Mouse (Mus musculus) mature B cell (primary cell): Measurements from ENCODE around the gene Eif4g1.

Experiments
- in situ Hi-C: fragments of 300-500 bp; cut with MboI; formaldehyde crosslinking; loops from 2 replicates; pipeline ENCODE4 v1.14.3; 2019

Gene Eif4g1

GRCm38 (mm10) chr16:20705786-20706185 lies 37.7 kb downstream of the Eif4g1 start:
- in situ Hi-C loops, result no loop called here

GRCm38 (mm10) chr16:20706407-20707055 lies 38.4 kb downstream of the Eif4g1 start:
- in situ Hi-C loops, result no loop called here

GRCm38 (mm10) chr16:20708220-20708938 lies 40.3 kb downstream of the Eif4g1 start:
- in situ Hi-C loops, result no loop called here

DNA sequence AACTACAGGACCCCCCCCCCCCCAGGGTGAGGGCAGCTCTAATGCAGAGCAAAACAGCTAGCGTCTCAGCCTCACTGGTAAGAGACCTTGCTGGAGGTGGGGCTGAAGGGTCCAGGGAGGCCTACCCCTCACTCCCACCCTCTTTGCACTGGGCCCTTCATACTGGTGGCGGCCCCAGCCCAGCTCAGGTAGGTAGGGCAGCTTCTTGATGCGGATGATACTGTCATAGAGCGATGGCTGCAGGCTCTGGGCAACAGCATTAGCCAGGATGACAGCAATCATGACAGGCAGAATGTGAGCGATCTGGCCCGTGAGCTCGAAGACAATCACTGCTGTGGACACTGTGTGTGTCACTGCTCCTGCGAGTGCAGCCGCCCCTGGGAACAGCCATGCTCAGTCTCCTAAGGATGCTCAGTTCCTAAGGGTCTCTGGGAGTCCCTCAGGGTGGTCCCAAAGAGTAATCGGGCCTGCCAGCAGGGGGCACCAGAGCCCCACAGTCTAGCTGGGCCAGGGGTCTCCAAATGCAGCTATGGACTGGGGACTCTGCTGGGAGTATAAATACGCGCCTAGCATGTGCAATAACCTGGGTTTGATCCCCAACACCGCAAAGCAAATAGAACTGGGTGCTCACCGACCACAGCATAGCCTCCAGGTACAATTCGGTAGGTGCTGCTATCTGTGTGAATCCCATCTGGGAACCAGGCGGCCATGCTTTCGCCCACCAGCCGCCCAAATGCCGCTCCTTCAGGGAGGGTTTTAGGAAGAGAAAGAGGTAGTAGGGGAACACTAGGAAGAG lies 41.0 kb downstream of the Eif4g1 start:
- in situ Hi-C loops, result no loop called here

DNA sequence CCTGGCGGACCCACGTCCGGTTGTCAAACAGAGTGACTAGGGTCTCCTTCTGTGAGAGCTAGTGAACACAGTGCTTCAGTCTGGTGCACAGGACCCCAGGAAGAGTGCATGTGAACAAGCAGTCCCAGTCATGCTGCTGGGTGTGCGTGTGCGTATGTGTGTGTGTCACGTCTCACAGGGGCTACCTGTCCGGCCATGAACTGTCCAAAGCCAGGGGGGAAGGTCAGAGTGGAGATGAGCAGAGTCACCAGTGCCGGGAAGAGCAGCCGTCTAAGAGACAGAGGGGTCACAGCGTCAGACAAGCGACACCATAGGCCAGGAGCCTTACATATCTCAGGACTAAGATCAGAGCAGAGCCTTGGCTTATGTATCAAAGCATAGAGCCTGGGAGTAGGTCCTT lies 42.3 kb downstream of the Eif4g1 start:
- in situ Hi-C loops, result no loop called here

DNA sequence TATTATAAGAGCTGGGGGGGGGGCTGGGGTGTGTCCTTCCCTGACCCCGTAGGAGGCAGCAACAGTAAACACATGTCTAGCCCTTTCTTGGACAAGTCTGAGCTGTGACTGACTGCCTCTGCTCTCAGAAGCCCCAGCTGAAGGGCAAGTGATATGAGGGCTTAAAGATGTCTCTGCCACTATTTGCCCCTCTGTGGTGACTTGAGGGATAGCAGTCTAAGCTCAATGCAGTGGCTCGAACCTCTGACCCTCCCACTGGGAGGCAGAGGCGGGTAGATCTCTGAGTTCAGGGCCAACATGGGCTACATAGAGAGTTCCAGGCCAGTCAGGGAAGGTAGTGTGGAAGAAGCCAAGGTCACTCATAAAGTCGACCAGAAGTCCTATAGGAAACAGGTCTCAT lies 42.7 kb downstream of the Eif4g1 start:
- in situ Hi-C loops, result no loop called here

DNA sequence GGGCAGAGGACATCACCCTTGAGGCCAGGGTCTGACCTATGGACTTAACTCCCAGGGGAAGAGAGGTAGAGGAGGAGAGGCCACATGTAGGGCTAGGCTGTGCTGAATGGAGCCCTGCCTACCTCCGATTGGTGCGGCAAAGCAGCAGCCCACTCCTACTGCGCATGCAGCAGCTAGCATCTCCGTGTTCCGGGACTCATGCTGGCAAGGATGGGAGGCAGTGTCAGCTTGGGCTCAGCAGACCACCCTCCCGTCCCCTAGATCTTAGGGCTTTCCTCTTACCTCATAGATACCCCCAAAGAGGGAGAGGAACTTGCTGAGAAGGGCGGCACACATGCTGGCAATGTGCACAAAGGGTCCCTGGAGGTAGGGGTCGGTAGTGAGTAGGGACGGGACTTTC lies 44.1 kb downstream of the Eif4g1 start:
- in situ Hi-C loops, result no loop called here

GRCm38 (mm10) chr16:20712889-20713288 lies 44.8 kb downstream of the Eif4g1 start:
- in situ Hi-C loops, result no loop called here

DNA sequence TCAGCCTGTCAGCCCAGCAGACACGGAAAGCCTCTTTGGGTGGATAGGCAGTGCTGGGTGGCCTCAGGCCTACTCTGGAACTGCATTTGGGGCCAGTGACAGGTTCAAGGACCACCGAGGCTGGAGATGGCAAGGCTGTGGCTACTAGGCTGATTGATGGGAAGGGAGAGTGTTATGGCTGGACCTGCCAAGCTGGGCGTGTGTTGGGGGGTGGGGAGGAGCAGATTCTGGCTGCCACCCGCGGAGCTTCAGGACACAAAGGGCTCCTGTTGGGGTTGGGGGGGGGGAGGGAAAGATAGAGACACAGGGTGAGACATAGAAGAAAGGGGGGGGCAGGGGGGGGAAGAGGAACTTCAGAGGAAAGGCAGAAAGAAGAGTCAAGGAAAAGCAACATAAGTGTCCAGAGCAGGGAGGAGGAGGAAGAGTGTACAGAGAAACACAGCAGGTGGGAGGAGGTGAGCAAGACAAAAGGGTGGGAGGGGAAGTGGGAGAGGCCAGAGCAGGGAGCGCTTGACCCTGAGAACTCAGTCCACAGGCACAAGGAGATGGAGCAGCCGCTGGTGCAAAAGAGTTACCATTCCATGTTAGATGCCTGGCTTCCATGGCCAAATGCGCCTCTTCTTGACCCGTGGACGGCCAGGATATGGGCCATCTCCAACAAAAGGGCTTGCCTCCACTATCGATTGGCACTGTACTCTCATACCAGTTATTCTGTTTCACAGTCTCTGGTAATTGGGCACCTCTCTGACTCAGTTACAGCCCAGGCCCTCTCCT lies 46.4 kb downstream of the Eif4g1 start:
- in situ Hi-C loops, result no loop called here

GRCm38 (mm10) chr16:20715161-20715560 lies 47.0 kb downstream of the Eif4g1 start:
- in situ Hi-C loops, result no loop called here

DNA sequence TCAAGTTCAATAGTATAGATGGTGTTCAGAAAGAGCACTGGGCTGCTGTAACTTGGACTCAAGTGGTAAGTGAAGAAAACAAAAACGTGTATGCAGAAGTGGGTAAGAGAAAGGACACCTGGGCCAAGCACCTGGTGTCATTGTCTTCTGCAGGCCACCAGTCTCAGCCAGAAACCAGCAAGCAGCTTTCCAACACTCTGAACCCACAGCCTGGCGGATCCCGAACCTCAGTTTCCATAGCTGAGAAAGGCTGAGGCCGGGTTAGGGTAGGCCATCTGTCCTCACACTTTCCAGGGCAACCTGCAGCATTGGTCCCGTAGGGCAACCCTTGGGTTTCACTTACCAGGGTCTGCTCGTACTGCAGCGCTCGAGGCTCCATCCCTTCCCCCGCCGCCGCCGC lies 47.5 kb downstream of the Eif4g1 start:
- in situ Hi-C loops, result no loop called here

DNA sequence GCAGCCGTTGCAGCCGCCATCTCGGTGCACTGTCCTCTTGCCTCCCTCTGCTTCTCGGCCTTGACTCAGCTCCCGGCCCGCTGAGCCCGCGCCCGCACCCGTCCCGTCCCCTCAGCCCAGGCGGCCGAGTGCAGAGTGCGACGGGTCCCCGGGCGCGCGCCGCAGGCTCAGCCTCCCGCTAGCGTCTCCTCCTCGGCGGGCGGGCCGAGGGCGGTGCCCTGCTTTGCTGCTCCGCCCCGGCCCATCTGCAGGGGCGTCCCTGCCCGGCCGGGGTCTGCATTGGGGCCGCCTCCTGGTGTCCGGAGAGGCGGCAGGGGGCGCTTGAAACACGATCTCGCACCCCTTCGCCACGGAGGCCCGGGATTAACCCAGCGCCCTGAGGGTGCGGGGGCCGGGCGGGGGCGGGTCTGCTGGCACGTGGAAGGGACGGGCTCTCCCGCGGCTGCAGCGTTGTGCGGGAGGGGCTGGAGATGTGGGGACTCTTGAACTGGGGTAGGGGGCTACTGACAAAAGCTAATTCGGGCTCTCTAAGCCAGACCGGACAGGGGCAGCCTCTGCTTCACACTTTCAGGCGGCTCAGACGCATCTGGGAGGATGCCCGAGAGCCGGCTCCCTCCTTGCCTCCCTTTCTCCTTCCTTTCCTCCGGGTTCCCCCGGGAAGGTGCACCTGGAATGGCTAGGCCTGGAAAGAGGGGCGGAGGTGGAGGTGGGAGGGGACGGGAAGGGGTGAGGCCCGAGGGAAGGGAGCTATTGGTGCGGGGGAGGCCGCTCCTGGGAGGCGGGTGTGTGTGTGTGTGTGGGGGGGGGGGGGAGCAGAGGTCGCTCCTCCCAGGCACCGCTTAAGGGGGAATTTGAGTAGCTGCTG lies 48.1 kb downstream of the Eif4g1 start:
- in situ Hi-C loops, result no loop called here

DNA sequence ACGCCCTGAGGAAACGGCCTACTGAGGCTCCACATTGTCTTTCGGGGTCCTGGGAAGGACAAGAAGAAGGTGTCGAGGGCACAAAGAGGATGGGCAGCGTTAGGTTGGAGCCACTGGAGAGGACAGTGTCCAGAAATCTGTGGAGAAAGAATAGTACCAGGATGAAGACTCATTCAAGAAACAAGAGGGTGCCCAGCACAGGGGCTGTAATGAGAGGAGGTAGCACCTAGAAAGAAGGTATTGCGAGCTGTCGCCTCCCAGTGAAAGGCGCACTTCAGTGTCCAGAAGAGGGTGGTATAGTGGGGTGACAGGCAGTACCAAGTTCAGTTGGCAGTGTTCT lies 48.7 kb downstream of the Eif4g1 start:
- in situ Hi-C loops, result no loop called here

GRCm38 (mm10) chr16:20717181-20717977 lies 49.3 kb downstream of the Eif4g1 start, which contains the start of the genes Polr2h and Clcn2:
TSS of gene Polr2h (plus strand) at chr16:20717665.
TSS of gene Clcn2 (minus strand) at chr16:20717746.
- in situ Hi-C loops, result no loop called here

DNA sequence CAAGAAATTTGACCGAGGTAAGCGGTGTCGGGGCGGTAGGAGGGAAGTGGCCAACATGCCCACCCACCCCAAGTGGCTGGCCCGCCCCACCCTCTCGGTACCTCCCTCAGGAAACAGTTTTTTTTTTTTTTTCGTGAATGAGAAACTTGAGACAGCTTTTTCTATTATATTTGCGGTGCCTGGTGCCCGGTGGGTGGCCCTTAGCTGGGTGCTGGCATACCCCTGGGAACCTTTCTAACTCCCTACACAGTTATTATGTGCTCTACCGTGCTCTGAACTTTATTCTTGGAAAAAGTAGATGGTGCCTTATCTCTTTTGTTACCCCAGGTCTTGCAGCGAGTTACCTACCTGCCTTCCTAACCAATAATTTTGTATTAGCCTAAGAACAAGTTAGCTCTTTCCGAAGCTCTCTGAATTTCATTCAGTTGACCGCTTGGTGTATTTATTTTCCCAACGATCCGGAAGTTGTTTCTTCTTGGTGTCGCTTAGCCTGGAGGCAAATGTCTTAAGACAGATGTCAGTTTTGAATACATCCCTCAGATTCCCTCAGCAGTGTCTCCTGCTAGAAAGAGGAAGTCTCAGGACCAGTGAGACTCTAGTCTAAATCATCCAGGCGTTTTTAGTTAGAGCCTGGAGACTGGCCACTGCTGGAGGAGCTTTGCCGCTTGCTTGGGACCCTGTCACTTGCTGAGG lies 50.0 kb downstream of the Eif4g1 start:
- in situ Hi-C loops, result no loop called here

DNA sequence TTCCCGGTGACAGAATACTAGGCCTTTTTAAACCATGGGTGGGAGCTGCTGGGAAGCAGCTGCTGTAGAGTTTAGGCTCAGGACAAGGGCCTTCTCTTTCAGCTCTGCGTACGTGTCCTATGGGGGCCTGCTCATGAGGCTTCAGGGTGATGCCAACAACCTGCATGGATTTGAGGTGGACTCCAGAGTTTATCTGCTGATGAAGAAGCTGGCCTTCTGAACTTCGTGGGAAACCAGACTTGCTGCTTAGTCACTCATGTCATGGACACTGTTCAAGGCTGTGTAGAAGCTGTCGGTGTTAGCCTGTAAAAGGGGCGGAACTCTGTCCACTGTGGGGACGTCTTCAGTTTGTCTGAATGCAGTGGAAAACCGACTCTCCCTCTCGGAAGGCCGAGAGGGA lies 53.7 kb downstream of the Eif4g1 start:
- in situ Hi-C loops, result no loop called here

DNA sequence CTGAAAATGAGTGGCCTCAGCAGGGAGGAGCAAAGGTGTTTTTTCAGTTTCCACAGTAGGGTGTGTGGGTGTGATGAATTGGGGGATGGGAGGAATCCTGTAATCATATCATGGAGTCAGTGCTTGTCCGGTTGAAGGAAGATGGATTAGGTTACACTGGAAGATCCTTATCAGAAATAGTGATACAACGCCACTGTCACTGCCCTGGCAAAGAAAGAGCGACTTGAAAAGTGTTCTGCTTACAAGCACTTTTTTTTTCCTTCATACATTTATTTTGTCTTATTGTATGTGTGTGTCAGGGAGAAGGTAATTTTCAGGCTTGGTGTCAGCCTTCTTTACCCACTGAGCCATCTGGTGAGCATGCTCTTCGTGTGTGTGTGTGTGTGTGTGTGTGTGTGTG lies 54.6 kb downstream of the Eif4g1 start:
- in situ Hi-C loops, result no loop called here

- in situ Hi-C loops, result no loop called here
Observed at GRCm38 (mm10) chr16:20723247-20723646, 55.1 kb downstream of the Eif4g1 start.

GRCm38 (mm10) chr16:20724338-20724748 lies 56.2 kb downstream of the Eif4g1 start:
- in situ Hi-C loops, result no loop called here

DNA sequence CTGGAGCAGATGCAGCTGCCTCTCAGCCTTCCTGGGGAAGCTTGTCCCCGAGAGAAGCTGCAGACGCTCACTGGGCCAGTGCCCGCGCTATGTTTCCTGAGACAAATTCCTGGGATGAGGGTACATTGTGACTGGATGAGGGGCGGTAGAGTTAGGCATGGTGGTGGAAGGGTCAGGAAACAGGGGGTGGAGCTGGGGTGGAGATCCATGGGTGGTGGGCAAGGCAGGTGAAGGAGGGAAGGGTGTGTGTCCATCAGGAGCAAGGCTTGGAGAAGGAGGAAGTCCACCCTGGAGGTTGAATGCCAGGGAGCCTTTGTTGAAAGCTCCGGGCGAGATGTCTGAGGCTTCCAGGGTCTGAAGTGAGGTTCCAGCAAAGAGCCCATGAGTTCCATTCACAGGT lies 57.2 kb downstream of the Eif4g1 start:
- in situ Hi-C loops, result no loop called here
